Mouse (Mus musculus) megakaryocyte, embryonic 14.5 days (primary cell): Measurements from ENCODE around the gene Slc1a7.

ENCODE experiments used
- FLI1 ChIP-seq: IDR thresholded peaks from 2 replicates; pipeline ENCODE4 v1.6.1; 2012; ENCODE audit warnings: low read length, inconsistent platforms, mixed read lengths
- GATA1 ChIP-seq: IDR thresholded peaks from 3 replicates; pipeline ENCODE4 v1.6.1; 2012; ENCODE audit warnings: mixed read lengths, low read length, inconsistent platforms, borderline replicate concordance

DNA sequence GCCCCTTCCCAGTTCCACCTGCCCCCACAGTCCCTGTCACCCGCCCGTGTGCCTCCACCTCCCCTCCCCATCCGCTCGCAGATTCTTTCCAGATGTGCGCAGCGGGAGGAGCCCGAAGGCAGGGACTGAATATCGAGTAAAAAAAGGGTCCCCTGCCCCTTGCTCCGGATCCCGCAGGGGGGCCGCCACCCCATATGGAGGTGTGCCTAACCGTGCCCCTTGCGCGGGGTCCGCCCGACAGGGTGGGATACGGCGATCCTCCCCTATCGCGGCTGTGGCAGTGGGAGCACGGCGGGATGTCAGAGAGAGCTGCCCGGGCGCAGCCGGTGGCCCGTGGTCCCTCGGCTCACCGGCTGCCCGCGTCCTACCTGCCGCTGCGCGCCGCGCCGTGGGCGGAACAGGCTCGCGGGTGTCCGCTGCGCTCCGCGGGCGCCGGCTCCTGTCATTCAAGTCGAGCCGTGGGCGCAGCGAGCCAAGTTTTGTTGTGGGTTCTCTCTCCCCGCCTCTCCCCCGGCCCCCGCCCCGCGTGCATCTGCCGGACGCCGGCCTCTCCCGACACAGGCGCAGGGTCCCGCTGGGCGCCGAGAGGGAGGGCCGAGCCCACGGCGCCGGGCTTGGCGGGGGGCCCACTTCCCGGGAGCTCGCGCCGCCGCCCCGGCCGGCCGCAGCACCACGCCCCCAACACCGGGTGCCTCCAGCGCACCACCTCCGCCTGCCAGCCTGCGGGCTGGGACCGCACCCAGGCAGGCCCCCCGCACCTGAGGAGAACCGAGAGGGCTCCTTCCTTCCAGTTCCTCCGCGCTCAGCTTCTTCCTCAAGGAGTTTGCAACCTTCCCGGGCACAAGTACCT is 63.6 kb downstream of the Slc1a7 start:
- TF ChIP-seq GATA1 (no peak), FLI1 (no peak)
